Mouse (Mus musculus): ENCODE measurements around the gene Kcnma1. TPM values are rescaled to one million over a fixed set of nuclear protein-coding genes. Genes with fewer than 3 reads are reported as not detected.

The Kcnma1 gene
- total and polyA plus RNA-seq, 3 experiments = not detected

- TF ChIP-seq TAL1 (IDR thresholded peaks at IDR 0.05; ENCODE audit: low read length) (no peak), POLR2A (IDR thresholded peaks at IDR 0.05; ENCODE audit: control insufficient read depth in 1 of 2, insufficient read depth in 1 of 2, low read depth in 1 of 2, low read length in 2 of 2, poor library complexity in 1 of 2) (no peak), MYC (IDR thresholded peaks at IDR 0.05; ENCODE audit: low read depth, low read length) (no peak), GATA1 (IDR thresholded peaks at IDR 0.05; ENCODE audit: low read depth, low read length) (no peak), USF2 (IDR thresholded peaks at IDR 0.05; ENCODE audit: borderline replicate concordance in 1 of 2, insufficient read depth in 1 of 2, low read depth in 1 of 2, low read length in 2 of 2) (no peak), MAX (IDR thresholded peaks at IDR 0.05; ENCODE audit: low read length) (no peak), MAFK (IDR thresholded peaks at IDR 0.05; ENCODE audit: borderline replicate concordance, low read depth, low read length) (no peak), ELF1 (IDR thresholded peaks at IDR 0.05; ENCODE audit: low read depth, low read length) (no peak), EP300 (IDR thresholded peaks at IDR 0.05; ENCODE audit: low read depth in 1 of 2, low read length in 2 of 2) (no peak), POLR2AphosphoS5 (IDR thresholded peaks at IDR 0.05; ENCODE audit: borderline replicate concordance, low read depth, low read length) (no peak), HCFC1 (IDR thresholded peaks at IDR 0.05; ENCODE audit: low read depth, low read length) (no peak), POLR2AphosphoS2 (IDR thresholded peaks at IDR 0.05; ENCODE audit: low read length) (no peak), MYB (IDR thresholded peaks at IDR 0.05; ENCODE audit: low read depth, low read length) (no peak), TBP (IDR thresholded peaks at IDR 0.05; ENCODE audit: low read depth, low read length) (no peak)
- 0 out of 4 replicates have a peak, but pooled peaks cover 0 to 2% of the 10 kb centered on the region in 2 experiments for H3K27me3 ChIP-seq (ENCODE audit: control insufficient read depth in 1 of 2, insufficient read depth in 2 of 2, low read length in 2 of 2)
- no peaks in the 10 kb centered on the region for H3K4me1 ChIP-seq (ENCODE audit: control insufficient read depth in 1 of 2, insufficient read depth in 2 of 2, low read length in 2 of 2)
- no peak overlapping the region for H3K9ac ChIP-seq (ENCODE audit: control insufficient read depth, low read depth, low read length, poor library complexity, severe bottlenecking)
- no peaks in the 10 kb centered on the region for H3K9me3 ChIP-seq (replicated peaks; ENCODE audit: insufficient read depth, low read length)
- no peak for DNase-seq (ENCODE audit: low read depth, low spot score)
- no peak overlapping the region for H3K27ac ChIP-seq (ENCODE audit: control insufficient read depth, low read depth, low read length)
- no peaks in the 10 kb centered on the region for H3K79me2 ChIP-seq (ENCODE audit: control insufficient read depth, insufficient read depth, low read length, poor library complexity)
- H3K36me3 ChIP-seq (ENCODE audit: control insufficient read depth in 1 of 2, insufficient read depth in 2 of 2, low read length in 2 of 2) = no peaks in the 10 kb centered on the region
- no peak overlapping the region for H3K4me3 ChIP-seq (ENCODE audit: control insufficient read depth in 1 of 2, insufficient read depth in 1 of 2, low read depth in 2 of 2, low read length in 2 of 2)
Observed at GRCm38 (mm10) chr14:23486687-23487086, 527.6 kb downstream of the Kcnma1 start.

GRCm38 (mm10) chr14:23485802-23486500, 528.3 kb downstream of the Kcnma1 start:
- no peaks in the 10 kb centered on the region for H3K79me2 ChIP-seq (ENCODE audit: control insufficient read depth, insufficient read depth, low read length, poor library complexity)
- H3K4me3 ChIP-seq (ENCODE audit: control insufficient read depth in 1 of 2, insufficient read depth in 1 of 2, low read depth in 2 of 2, low read length in 2 of 2) = no peak overlapping the region
- TF ChIP-seq GATA1 (IDR thresholded peaks at IDR 0.05; ENCODE audit: low read depth, low read length) = no peak

DNA sequence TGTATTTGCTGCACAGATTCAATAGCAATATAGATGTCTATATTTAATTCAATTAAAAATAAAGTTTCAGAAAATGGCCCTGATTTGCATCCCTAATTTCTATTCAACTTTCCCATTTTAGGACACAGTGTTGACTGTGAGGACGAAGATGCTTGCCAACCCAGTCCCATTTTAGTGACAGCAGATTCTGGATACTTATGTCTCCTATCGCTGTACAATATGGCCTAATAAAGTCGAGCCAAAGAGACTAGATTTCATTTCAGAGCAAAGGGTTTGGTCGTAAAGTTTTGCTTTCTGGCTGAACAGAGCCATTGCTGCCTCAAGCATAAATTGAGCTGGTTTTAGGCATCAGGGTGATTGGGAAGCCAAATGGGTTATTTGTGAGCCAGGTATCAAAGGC, 539.2 kb downstream of the Kcnma1 start:
- H3K79me2 ChIP-seq (ENCODE audit: control insufficient read depth, insufficient read depth, low read length, poor library complexity) = no peaks in the 10 kb centered on the region
- H3K4me3 ChIP-seq (ENCODE audit: control insufficient read depth in 1 of 2, insufficient read depth in 1 of 2, low read depth in 2 of 2, low read length in 2 of 2) = no peak overlapping the region
- H3K27ac ChIP-seq (ENCODE audit: control insufficient read depth, low read depth, low read length) = no peak overlapping the region
- no peaks in the 10 kb centered on the region for H3K4me1 ChIP-seq (ENCODE audit: control insufficient read depth in 1 of 2, insufficient read depth in 2 of 2, low read length in 2 of 2)
- no peaks in the 10 kb centered on the region for H3K36me3 ChIP-seq (ENCODE audit: control insufficient read depth in 1 of 2, insufficient read depth in 2 of 2, low read length in 2 of 2)
- no peak for TF ChIP-seq USF2 (IDR thresholded peaks at IDR 0.05; ENCODE audit: borderline replicate concordance in 1 of 2, insufficient read depth in 1 of 2, low read depth in 1 of 2, low read length in 2 of 2)
- no peak for TF ChIP-seq CTCF (IDR thresholded peaks at IDR 0.05 in 2 of 3, conservative IDR thresholded peaks at IDR 0.05 in 1 of 3; ENCODE audit: control insufficient read depth in 1 of 3, insufficient read depth in 1 of 3, low read depth in 2 of 3, low read length in 3 of 3, poor library complexity in 1 of 3, severe bottlenecking in 1 of 3)
- no peak for TF ChIP-seq GATA1 (IDR thresholded peaks at IDR 0.05; ENCODE audit: low read depth, low read length)
- TF ChIP-seq NRF1 (IDR thresholded peaks at IDR 0.05; ENCODE audit: insufficient read depth, low read depth, low read length, poor library complexity, severe bottlenecking) = no peak
- TF ChIP-seq E2F4 (IDR thresholded peaks at IDR 0.05; ENCODE audit: borderline replicate concordance, low read depth, low read length) = no peak
- no peak for TF ChIP-seq TAL1 (IDR thresholded peaks at IDR 0.05; ENCODE audit: low read length)
- TF ChIP-seq ELF1 (IDR thresholded peaks at IDR 0.05; ENCODE audit: low read depth, low read length) = no peak
- TF ChIP-seq NELFE (IDR thresholded peaks at IDR 0.05; ENCODE audit: low read depth, low read length) = no peak
- TF ChIP-seq ZC3H11A (IDR thresholded peaks at IDR 0.05; ENCODE audit: low read depth, low read length) = no peak
- no peak for TF ChIP-seq ZKSCAN1 (IDR thresholded peaks at IDR 0.05; ENCODE audit: low read depth, low read length)
- DNase-seq (ENCODE audit: low read depth, low spot score) = no peak
- no peaks in the 10 kb centered on the region for H3K9me3 ChIP-seq (replicated peaks; ENCODE audit: insufficient read depth, low read length)
- H3K27me3 ChIP-seq (ENCODE audit: control insufficient read depth in 1 of 2, insufficient read depth in 2 of 2, low read length in 2 of 2) = no peaks in the 10 kb centered on the region; a peak in 1 of 4 replicates
- no peak overlapping the region for H3K9ac ChIP-seq (ENCODE audit: control insufficient read depth, low read depth, low read length, poor library complexity, severe bottlenecking)

More at GRCm38 (mm10) chr14:23485802-23486500, 528.3 kb downstream of the Kcnma1 start:
- DNase-seq (ENCODE audit: low read depth, low spot score) = no peak
- Histone ChIP-seq H3K27me3 (ENCODE audit: control insufficient read depth in 1 of 2, insufficient read depth in 2 of 2, low read length in 2 of 2) (0 out of 4 replicates have a peak, but pooled peaks cover 0 to 2% of the 10 kb centered on the region in 2 experiments), H3K9ac (ENCODE audit: control insufficient read depth, low read depth, low read length, poor library complexity, severe bottlenecking) (no peak overlapping the region), H3K4me1 (ENCODE audit: control insufficient read depth in 1 of 2, insufficient read depth in 2 of 2, low read length in 2 of 2) (no peaks in the 10 kb centered on the region), H3K27ac (ENCODE audit: control insufficient read depth, low read depth, low read length) (no peak overlapping the region), H3K36me3 (ENCODE audit: control insufficient read depth in 1 of 2, insufficient read depth in 2 of 2, low read length in 2 of 2) (no peaks in the 10 kb centered on the region), H3K9me3 (replicated peaks; ENCODE audit: insufficient read depth, low read length) (no peaks in the 10 kb centered on the region)

Data from MEL (cell line).